In genomic region chr2:181657441-181657840, GRCm38 (mm10) we compare ENCODE assay signal across 31 mouse cellular contexts. TPM values are rescaled to one million over a fixed set of nuclear protein-coding genes. Genes with fewer than 3 reads are reported as not detected.
"Had no signal": no experiment of that assay in that cellular context is flagged by ENCODE, and none has a peak within 500 bp of the region (broad histone marks: within the 10 kb centered on the region; RNA-seq: fewer than 3 reads in every experiment).

No protein-coding gene starts in this region.

- H3K9ac ChIP-seq: limb, embryonic 12.5 days; limb, embryonic 15.5 days; liver, embryonic 14.5 days; lung, embryonic 15.5 days; midbrain, embryonic 13.5 days; stomach, embryonic 15.5 days had no signal

- H3K9me3 ChIP-seq: limb, embryonic 12.5 days; limb, embryonic 15.5 days; lung, embryonic 15.5 days; megakaryocyte, embryonic 14.5 days; midbrain, embryonic 10.5 days; midbrain, embryonic 13.5 days; stomach, embryonic 15.5 days had no signal

- H3K4me2 ChIP-seq: limb, embryonic 12.5 days; limb, embryonic 15.5 days; liver, embryonic 11.5 days; lung, embryonic 15.5 days; midbrain, embryonic 13.5 days; stomach, embryonic 15.5 days had no signal

- H3K4me3 ChIP-seq: limb, embryonic 12.5 days; limb, embryonic 15.5 days; lung, embryonic 15.5 days; megakaryocyte, embryonic 14.5 days; midbrain, embryonic 10.5 days; midbrain, embryonic 13.5 days; stomach, embryonic 15.5 days had no signal

- ATAC-seq: intestine, embryonic 16.5 days; midbrain, embryonic 13.5 days had no signal

- H3K27ac ChIP-seq: limb, embryonic 15.5 days; liver, embryonic 14.5 days; lung, embryonic 15.5 days; midbrain, embryonic 10.5 days; midbrain, embryonic 13.5 days; stomach, embryonic 15.5 days had no signal

- DNase-seq: kidney, adult 2 months; kidney, postnatal 14 days; left cerebral cortex, postnatal 4 days; lung, adult 18-20 months; lung, postnatal 10 days; lung, postnatal 36 days; retina, postnatal 1 day; right cerebral cortex, postnatal 25 days; spleen, adult 18-20 months; thymus, adult 2 months; thymus, postnatal 14 days; thymus, postnatal 4 days had no signal

- H3K27me3 ChIP-seq: limb, embryonic 12.5 days; limb, embryonic 15.5 days; lung, embryonic 15.5 days; megakaryocyte, embryonic 14.5 days; midbrain, embryonic 13.5 days; stomach, embryonic 15.5 days had no signal

- H3K4me1 ChIP-seq: lung, embryonic 15.5 days; stomach, embryonic 15.5 days had no signal

RNA-seq across cellular contexts. Expression of gene Gm29797, which starts 0.6 kb away (rescaled TPM):
- total RNA-seq: layer of hippocampus, postnatal 10 days; midbrain, postnatal 0 days had no signal
- polyA plus RNA-seq: kidney, embryonic 14.5 days; limb, embryonic 15.5 days; liver, embryonic 11.5 days; lung, embryonic 15.5 days; midbrain, embryonic 13.5 days; midbrain, postnatal 0 days; neural tube, embryonic 11.5 days; neural tube, embryonic 14.5 days had no signal

RNA-seq across cellular contexts. Expression of gene Lkaaear1, which starts 40.8 kb away (rescaled TPM):
- total RNA-seq: layer of hippocampus, adult 8-10 months; layer of hippocampus, postnatal 10 days; left cerebral cortex, adult 8-10 months; left cerebral cortex, postnatal 14 days; left cerebral cortex, postnatal 4 days; midbrain, postnatal 0 days had no signal
- polyA plus RNA-seq: intestine, embryonic 16.5 days; kidney, adult 2 months; kidney, embryonic 14.5 days; large intestine, adult 2 months; limb, embryonic 12.5 days; limb, embryonic 15.5 days; liver, embryonic 11.5 days; liver, embryonic 14.5 days; lung, embryonic 15.5 days; midbrain, embryonic 10.5 days; midbrain, embryonic 13.5 days; midbrain, postnatal 0 days; neural tube, embryonic 11.5 days; neural tube, embryonic 14.5 days; stomach, embryonic 15.5 days; thymus, adult 2 months had no signal
